Mouse (Mus musculus): ENCODE data around the gene 5730522E02Rik. TPM values are rescaled to one million over a fixed set of nuclear protein-coding genes. Genes with fewer than 3 reads are reported as not detected.

The 5730522E02Rik gene
- polyA plus RNA-seq, 1 experiment from 2014 or later, result 1.9 TPM

DNA sequence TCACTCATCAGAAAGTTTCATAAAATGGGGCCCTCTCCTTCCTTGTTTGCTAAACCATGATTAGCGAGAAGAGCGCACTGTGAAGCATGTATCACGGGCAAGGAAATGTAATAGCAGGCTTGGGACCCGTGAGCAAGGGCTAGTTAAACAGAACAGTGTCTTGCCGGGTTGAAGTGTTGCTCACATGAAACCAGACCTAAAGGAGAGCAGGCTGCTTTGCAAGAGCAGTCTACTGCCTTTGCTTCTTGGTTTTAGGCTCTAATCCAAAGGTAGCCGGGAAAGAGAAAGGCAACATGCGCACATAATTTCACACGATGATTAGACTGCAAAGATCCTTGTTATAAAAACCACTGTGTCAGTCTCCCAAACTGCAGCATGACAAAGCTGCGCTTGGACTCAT, 354.8 kb downstream of the 5730522E02Rik start:
- Histone ChIP-seq H3K4me1 (replicated peaks; ENCODE audit: control insufficient read depth, insufficient read depth, low read length) (0 out of 2 replicates have a peak, but pooled peaks cover 4% of the 10 kb centered on the region), H3K4me3 (ENCODE audit: low read depth, low read length) (no peak overlapping the region), H3K9me3 (ENCODE audit: control insufficient read depth, low read length) (no peaks in the 10 kb centered on the region), H3K9ac (ENCODE audit: low read length) (no peak overlapping the region), H3K36me3 (ENCODE audit: control insufficient read depth, insufficient read depth, low read length) (no peaks in the 10 kb centered on the region), H3K27me3 (replicated peaks; ENCODE audit: control insufficient read depth, insufficient read depth, low read length) (no peaks in the 10 kb centered on the region), H3K27ac (ENCODE audit: low read depth) (no peak overlapping the region), H3K4me2 (ENCODE audit: low read length) (peak overlapping the region; percentile 41)
- 37% methylated on average over 9 of the region's 9 CpGs for WGBS
- no peak for ATAC-seq (replicated peaks; ENCODE audit: low FRiP score, low TSS enrichment, low read depth)
- DNase-seq (ENCODE audit: low spot score), result peak; percentile 55

DNA sequence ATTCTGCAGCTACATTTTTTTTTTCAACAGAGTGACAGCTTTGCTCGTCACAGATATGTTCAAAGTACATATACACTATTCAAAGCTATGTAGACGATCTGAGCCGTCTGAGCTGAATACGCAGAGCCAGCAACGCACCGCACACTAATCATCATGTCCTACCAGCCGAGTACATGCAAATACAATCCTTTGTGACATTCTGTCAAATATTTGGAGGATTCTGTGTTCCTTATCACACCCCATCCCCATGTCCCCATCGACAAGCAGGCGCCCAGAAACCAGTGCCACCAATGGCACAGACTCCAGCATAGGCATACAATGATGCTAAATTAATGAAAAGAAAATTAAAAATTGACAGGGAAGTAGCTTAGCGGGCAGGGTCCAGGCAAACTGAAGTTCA, 356.3 kb downstream of the 5730522E02Rik start:
- Histone ChIP-seq H3K27me3 (replicated peaks; ENCODE audit: control insufficient read depth, insufficient read depth, low read length) (no peaks in the 10 kb centered on the region), H3K4me2 (ENCODE audit: low read length) (no peak overlapping the region), H3K27ac (ENCODE audit: low read depth) (no peak overlapping the region), H3K36me3 (ENCODE audit: control insufficient read depth, insufficient read depth, low read length) (no peaks in the 10 kb centered on the region), H3K4me3 (ENCODE audit: low read depth, low read length) (no peak overlapping the region), H3K4me1 (replicated peaks; ENCODE audit: control insufficient read depth, insufficient read depth, low read length) (0 out of 2 replicates have a peak, but pooled peaks cover 4% of the 10 kb centered on the region), H3K9me3 (ENCODE audit: control insufficient read depth, low read length) (no peaks in the 10 kb centered on the region), H3K9ac (ENCODE audit: low read length) (no peak overlapping the region)
- ATAC-seq (replicated peaks; ENCODE audit: low FRiP score, low TSS enrichment, low read depth), result no peak
- WGBS, result 88% methylated on average over 10 of the region's 10 CpGs
- no peak for DNase-seq (ENCODE audit: low spot score)

DNA sequence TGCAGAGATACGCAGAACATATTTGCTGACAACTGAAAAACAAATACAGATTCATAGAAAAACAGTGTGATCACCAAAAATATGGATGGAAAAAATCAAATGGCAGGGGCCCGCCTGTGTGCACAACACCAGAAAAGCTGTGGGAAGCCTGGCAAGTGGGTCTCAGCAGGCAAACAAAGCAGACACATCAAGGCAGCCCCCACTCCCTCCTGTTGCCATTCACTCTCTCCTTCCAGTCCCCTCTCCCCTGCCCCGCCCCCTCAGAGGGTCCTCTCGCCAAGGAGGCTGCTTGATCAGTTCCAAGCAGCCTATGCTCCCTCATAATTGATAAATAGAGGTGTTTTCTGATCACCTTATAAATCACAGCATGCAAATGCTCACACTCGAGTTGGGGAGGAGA, 357.5 kb downstream of the 5730522E02Rik start:
- H3K9me3 ChIP-seq (ENCODE audit: control insufficient read depth, low read length), result no peaks in the 10 kb centered on the region
- no peak overlapping the region for H3K4me3 ChIP-seq (ENCODE audit: low read depth, low read length)
- H3K27ac ChIP-seq (ENCODE audit: low read depth), result no peak overlapping the region
- H3K4me2 ChIP-seq (ENCODE audit: low read length), result no peak overlapping the region
- H3K36me3 ChIP-seq (ENCODE audit: control insufficient read depth, insufficient read depth, low read length), result no peaks in the 10 kb centered on the region
- DNase-seq (ENCODE audit: low spot score) (no peak), ATAC-seq (replicated peaks; ENCODE audit: low FRiP score, low TSS enrichment, low read depth) (no peak)
- no peaks in the 10 kb centered on the region for H3K27me3 ChIP-seq (replicated peaks; ENCODE audit: control insufficient read depth, insufficient read depth, low read length)
- no peak overlapping the region for H3K9ac ChIP-seq (ENCODE audit: low read length)
- 0 out of 2 replicates have a peak, but pooled peaks cover 4% of the 10 kb centered on the region for H3K4me1 ChIP-seq (replicated peaks; ENCODE audit: control insufficient read depth, insufficient read depth, low read length)
- WGBS, result 54% methylated on average over 5 of the region's 5 CpGs

DNA sequence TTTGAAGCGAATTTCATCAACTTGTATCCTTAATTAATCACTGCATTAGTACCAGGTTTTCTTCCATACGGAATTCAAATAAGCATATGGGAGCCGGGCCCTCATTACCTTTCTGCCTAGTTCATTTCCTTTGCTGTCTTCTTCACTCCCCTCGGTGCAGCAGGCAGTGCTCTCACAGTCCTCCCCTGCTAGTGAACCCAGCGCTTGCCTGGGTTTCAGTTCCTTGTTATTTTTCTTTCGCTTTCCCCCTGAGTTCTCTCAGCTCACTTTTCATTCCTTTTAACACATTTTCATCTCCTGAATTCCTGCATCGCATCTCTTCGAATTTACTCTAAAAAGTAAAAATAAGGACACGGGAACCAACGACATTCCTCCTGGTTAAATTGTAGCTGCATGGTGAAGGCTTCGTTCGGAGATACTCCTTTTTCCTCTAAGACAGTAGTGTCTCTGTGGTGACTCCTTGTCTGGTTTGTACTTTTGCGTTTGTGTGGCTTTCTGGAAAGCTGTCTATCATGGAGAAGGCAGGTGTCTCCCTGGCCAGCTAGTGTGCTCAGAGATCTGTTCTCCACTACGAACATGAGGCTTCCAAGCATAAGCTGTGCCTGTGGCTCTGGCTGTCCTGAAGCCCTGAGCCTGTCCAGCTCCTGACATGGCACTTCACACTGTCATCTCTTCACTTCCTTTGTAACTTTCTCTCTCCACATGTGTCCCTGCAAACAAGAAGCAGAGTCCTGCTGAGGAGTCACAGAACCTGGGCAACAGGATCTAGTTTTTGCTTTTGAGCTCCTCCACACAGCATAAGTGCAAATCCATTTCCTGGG, 361.5 kb downstream of the 5730522E02Rik start:
- no peak for ATAC-seq (replicated peaks; ENCODE audit: low FRiP score, low TSS enrichment, low read depth)
- no peak overlapping the region for H3K4me2 ChIP-seq (ENCODE audit: low read length)
- WGBS, result 61% methylated on average over 14 of the region's 14 CpGs

DNA sequence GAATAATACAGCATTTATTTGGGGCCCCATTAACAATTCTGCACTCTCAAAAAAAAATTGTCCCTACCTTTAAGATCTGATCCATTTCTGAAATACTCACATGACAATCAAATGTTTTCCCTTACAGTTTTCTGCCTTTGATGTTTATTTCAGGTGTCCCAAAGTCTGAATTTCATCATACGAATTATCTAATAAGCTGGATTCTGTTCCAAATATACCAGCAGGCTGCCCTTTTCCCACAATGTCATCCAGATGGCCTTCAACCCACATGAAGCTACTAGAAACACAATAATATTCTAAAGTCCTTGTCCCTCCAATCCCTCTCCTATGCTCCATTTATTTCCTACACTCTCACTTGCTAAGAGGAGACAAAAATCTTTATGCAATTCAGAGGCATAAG, 372.1 kb downstream of the 5730522E02Rik start:
- H3K4me1 ChIP-seq (replicated peaks; ENCODE audit: control insufficient read depth, insufficient read depth, low read length), result no peaks in the 10 kb centered on the region
- no peaks in the 10 kb centered on the region for H3K36me3 ChIP-seq (ENCODE audit: control insufficient read depth, insufficient read depth, low read length)
- no peak overlapping the region for H3K4me3 ChIP-seq (ENCODE audit: low read depth, low read length)
- WGBS, result 84% methylated on average over 1 of the region's 1 CpGs
- H3K27me3 ChIP-seq (replicated peaks; ENCODE audit: control insufficient read depth, insufficient read depth, low read length), result no peaks in the 10 kb centered on the region
- H3K9me3 ChIP-seq (ENCODE audit: control insufficient read depth, low read length), result no peaks in the 10 kb centered on the region
- H3K9ac ChIP-seq (ENCODE audit: low read length), result no peak overlapping the region
- no peak overlapping the region for H3K4me2 ChIP-seq (ENCODE audit: low read length)
- no peak overlapping the region for H3K27ac ChIP-seq (ENCODE audit: low read depth)
- DNase-seq (ENCODE audit: low spot score) (no peak), ATAC-seq (replicated peaks; ENCODE audit: low FRiP score, low TSS enrichment, low read depth) (no peak)

More for the DNA sequence above, 361.5 kb downstream of the 5730522E02Rik start:
- no peak for DNase-seq (ENCODE audit: low spot score)
- no peaks in the 10 kb centered on the region for H3K36me3 ChIP-seq (ENCODE audit: control insufficient read depth, insufficient read depth, low read length)
- no peak overlapping the region for H3K9ac ChIP-seq (ENCODE audit: low read length)
- no peak overlapping the region for H3K27ac ChIP-seq (ENCODE audit: low read depth)
- H3K27me3 ChIP-seq (replicated peaks; ENCODE audit: control insufficient read depth, insufficient read depth, low read length), result no peaks in the 10 kb centered on the region
- H3K4me1 ChIP-seq (replicated peaks; ENCODE audit: control insufficient read depth, insufficient read depth, low read length), result no peaks in the 10 kb centered on the region
- no peak overlapping the region for H3K4me3 ChIP-seq (ENCODE audit: low read depth, low read length)
- H3K9me3 ChIP-seq (ENCODE audit: control insufficient read depth, low read length), result no peaks in the 10 kb centered on the region

DNA sequence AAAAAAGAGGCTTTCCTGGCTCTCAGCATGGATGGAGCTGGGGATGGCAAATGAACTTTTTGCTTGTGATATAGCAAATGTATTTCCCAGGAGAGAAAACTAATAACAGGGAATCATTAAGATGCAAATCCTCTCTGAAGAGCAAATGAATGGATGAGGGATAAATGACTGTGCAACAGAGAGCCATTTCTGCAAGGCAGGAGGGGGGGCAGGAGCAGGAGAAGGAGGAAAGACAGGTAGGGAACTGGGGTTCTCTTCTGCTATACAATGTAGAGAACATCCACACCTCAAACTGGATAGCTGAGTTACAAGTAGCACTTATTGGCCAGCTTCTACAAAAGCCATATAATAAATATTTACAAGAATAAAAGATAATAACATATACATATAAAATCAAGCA, 390.8 kb downstream of the 5730522E02Rik start:
- H3K27me3 ChIP-seq (replicated peaks; ENCODE audit: control insufficient read depth, insufficient read depth, low read length), result no peaks in the 10 kb centered on the region
- H3K9ac ChIP-seq (ENCODE audit: low read length), result no peak overlapping the region
- ATAC-seq (replicated peaks; ENCODE audit: low FRiP score, low TSS enrichment, low read depth), result no peak
- no peak overlapping the region for H3K27ac ChIP-seq (ENCODE audit: low read depth)
- H3K4me1 ChIP-seq (replicated peaks; ENCODE audit: control insufficient read depth, insufficient read depth, low read length), result no peaks in the 10 kb centered on the region
- DNase-seq (ENCODE audit: low spot score), result no peak
- 0 out of 2 replicates have a peak, but pooled peaks cover 2% of the 10 kb centered on the region for H3K9me3 ChIP-seq (ENCODE audit: control insufficient read depth, low read length)
- no peaks in the 10 kb centered on the region for H3K36me3 ChIP-seq (ENCODE audit: control insufficient read depth, insufficient read depth, low read length)
- no peak overlapping the region for H3K4me3 ChIP-seq (ENCODE audit: low read depth, low read length)
- no peak overlapping the region for H3K4me2 ChIP-seq (ENCODE audit: low read length)

DNA sequence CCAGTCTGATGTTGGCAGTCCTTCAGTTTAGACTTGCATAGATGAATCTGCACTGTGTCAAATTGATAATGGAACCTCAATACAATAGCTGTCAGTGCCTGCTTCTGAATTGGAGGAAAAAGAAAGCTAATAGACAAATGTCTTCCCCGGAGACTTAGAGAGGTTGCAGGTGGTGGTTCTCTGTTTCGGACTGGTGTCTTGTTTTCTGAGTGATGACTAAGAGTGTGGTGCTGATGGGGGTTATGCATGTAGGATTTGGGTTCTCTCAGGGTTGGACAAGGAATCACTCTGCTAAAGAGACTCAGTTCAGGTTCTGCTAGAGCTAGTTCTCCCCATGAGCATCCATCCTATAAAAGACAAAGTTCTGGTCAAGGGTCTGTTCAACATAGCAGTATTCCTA, 397.1 kb downstream of the 5730522E02Rik start:
- no peaks in the 10 kb centered on the region for H3K9me3 ChIP-seq (ENCODE audit: control insufficient read depth, low read length)
- WGBS, result 80% methylated on average over 2 of the region's 2 CpGs
- no peaks in the 10 kb centered on the region for H3K4me1 ChIP-seq (replicated peaks; ENCODE audit: control insufficient read depth, insufficient read depth, low read length)

DNA sequence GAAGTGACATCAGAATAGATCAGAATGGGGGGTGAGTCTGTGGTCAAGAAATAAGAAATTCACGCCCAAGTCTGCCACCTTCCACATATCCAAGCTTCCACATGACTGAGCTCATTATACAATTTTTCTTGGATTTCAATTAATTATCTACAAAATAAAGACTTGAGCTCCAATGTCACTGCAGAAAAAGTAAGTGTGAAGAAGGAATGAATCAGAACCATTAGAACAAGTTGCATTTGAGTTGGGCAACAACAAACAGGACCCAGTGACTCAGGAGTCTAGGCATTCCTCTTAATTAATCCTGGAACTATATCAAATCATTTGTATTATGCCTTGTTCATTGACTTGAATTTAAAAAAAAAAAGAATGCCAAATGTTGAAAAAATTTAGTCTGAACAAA, 422.9 kb downstream of the 5730522E02Rik start:
- H3K4me3 ChIP-seq (ENCODE audit: low read depth, low read length), result no peak overlapping the region
- no peak overlapping the region for H3K4me2 ChIP-seq (ENCODE audit: low read length)
- no peaks in the 10 kb centered on the region for H3K4me1 ChIP-seq (replicated peaks; ENCODE audit: control insufficient read depth, insufficient read depth, low read length)
- 94% methylated on average over 1 of the region's 1 CpGs for WGBS
- H3K27ac ChIP-seq (ENCODE audit: low read depth), result no peak overlapping the region
- no peaks in the 10 kb centered on the region for H3K36me3 ChIP-seq (ENCODE audit: control insufficient read depth, insufficient read depth, low read length)
- H3K9me3 ChIP-seq (ENCODE audit: control insufficient read depth, low read length), result no peaks in the 10 kb centered on the region
- DNase-seq (ENCODE audit: low spot score), result no peak
- H3K9ac ChIP-seq (ENCODE audit: low read length), result no peak overlapping the region
- no peak for ATAC-seq (replicated peaks; ENCODE audit: low FRiP score, low TSS enrichment, low read depth)
- no peaks in the 10 kb centered on the region for H3K27me3 ChIP-seq (replicated peaks; ENCODE audit: control insufficient read depth, insufficient read depth, low read length)

More for the DNA sequence above, 397.1 kb downstream of the 5730522E02Rik start:
- no peak for ATAC-seq (replicated peaks; ENCODE audit: low FRiP score, low TSS enrichment, low read depth)
- Histone ChIP-seq H3K27me3 (replicated peaks; ENCODE audit: control insufficient read depth, insufficient read depth, low read length) (no peaks in the 10 kb centered on the region), H3K9ac (ENCODE audit: low read length) (no peak overlapping the region), H3K27ac (ENCODE audit: low read depth) (no peak overlapping the region), H3K36me3 (ENCODE audit: control insufficient read depth, insufficient read depth, low read length) (no peaks in the 10 kb centered on the region), H3K4me2 (ENCODE audit: low read length) (no peak overlapping the region), H3K4me3 (ENCODE audit: low read depth, low read length) (no peak overlapping the region)
- no peak for DNase-seq (ENCODE audit: low spot score)

DNA sequence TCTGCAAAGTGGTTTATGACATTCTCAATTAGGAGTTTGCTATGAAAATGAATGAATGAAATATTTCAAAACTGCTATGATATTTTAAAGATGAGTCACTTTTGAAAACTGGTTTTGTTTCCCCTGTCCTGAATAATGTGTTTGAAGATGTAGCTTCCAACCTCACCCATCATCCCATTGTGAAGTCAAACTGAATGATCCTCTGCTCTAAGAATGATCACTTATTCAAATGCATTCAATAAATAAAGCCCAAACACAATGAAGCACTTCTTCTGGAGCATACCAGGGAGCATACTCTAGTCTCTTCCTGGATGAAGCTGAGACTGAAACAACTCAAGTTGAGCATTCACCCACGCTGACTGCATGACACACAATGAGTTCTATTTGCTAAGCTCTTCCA, 438.3 kb downstream of the 5730522E02Rik start:
- H3K9ac ChIP-seq (ENCODE audit: low read length), result no peak overlapping the region
- no peak overlapping the region for H3K4me2 ChIP-seq (ENCODE audit: low read length)
- H3K9me3 ChIP-seq (ENCODE audit: control insufficient read depth, low read length), result no peaks in the 10 kb centered on the region
- H3K27me3 ChIP-seq (replicated peaks; ENCODE audit: control insufficient read depth, insufficient read depth, low read length), result no peaks in the 10 kb centered on the region
- DNase-seq (ENCODE audit: low spot score), result no peak
- H3K36me3 ChIP-seq (ENCODE audit: control insufficient read depth, insufficient read depth, low read length), result no peaks in the 10 kb centered on the region
- H3K27ac ChIP-seq (ENCODE audit: low read depth), result no peak overlapping the region
- ATAC-seq (replicated peaks; ENCODE audit: low FRiP score, low TSS enrichment, low read depth), result no peak
- no peak overlapping the region for H3K4me3 ChIP-seq (ENCODE audit: low read depth, low read length)
- no peaks in the 10 kb centered on the region for H3K4me1 ChIP-seq (replicated peaks; ENCODE audit: control insufficient read depth, insufficient read depth, low read length)
- 69% methylated on average over 1 of the region's 1 CpGs for WGBS

Measured in intestine, embryonic 14.5 days (tissue).